Mouse (Mus musculus): ENCODE measurements around the gene Srgap3.

DNA sequence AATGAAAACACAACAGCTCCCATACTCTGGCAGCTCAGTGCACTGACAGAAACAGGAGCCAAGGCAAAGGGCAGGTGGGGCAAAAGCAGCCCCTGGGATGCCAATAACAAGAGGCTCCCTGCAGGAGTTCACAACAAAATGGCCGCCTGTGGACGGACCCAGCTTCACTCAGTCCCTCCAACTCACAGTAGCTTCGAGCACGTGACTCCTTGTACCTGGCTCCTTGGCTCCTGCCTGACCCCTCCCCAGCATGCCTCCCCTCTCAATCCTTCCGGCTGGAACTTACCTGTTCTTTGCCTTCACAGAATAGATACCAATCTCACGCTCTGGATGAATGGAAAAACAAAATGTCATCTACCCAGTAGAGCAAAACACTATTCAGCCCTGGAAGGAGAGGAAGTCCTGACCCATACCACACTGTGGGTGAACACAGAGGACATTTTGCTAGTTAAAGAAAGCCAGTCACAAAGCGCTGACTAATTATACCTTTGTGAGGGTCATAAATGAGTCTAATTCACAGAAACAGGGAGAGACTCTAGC, 75.8 kb downstream of the Srgap3 start:
- no peak for TF ChIP-seq CTCF (IDR thresholded peaks at IDR 0.05; ENCODE audit: control insufficient read depth, insufficient read depth, insufficient read length)
- TF ChIP-seq USF1 (IDR thresholded peaks at IDR 0.05; ENCODE audit: low read depth) = no peak
- TF ChIP-seq MAX (IDR thresholded peaks at IDR 0.05) = no peak
- no peak for TF ChIP-seq MYOG (IDR thresholded peaks at IDR 0.05; ENCODE audit: control insufficient read depth, extremely low read depth, insufficient read length)
- TF ChIP-seq MYOD1 (IDR thresholded peaks at IDR 0.05; ENCODE audit: control insufficient read depth, insufficient read length, low read depth) = no peak
- TF ChIP-seq CEBPB (IDR thresholded peaks at IDR 0.05; ENCODE audit: low read depth) = no peak
- no peak for TF ChIP-seq FOSL1 (IDR thresholded peaks at IDR 0.05; ENCODE audit: insufficient read depth, low read length, poor library complexity, severe bottlenecking)

Measured in C2C12 (cell line).